Mouse (Mus musculus) limb, embryonic 12.5 days (tissue): Measurements from ENCODE around the gene Fam19a5. TPM values are rescaled to one million over a fixed set of nuclear protein-coding genes. Genes with fewer than 3 reads are reported as not detected.

Source experiments
- ATAC-seq: fragments of 200-750 bp; cut with Nextera tagmentation; 2 replicates; pipeline ENCODE4 v1.8.0; 2017; ENCODE audit warnings: low read depth, moderate TSS enrichment; ENCODE audit not compliant: insufficient number of reproducible peaks, insufficient read depth, low FRiP score, low TSS enrichment
- H3K27ac ChIP-seq: fragments of 300-500 bp; sonication (generic); 2 replicates; pipeline ENCODE4 v1.5.1; 2016; ENCODE audit warnings: mild to moderate bottlenecking, moderate library complexity
- H3K27me3 ChIP-seq: fragments of 300-500 bp; sonication (generic); 2 replicates; pipeline ENCODE4 v1.6.1; 2016; ENCODE audit warnings: mild to moderate bottlenecking, moderate library complexity
- H3K36me3 ChIP-seq: fragments of 300-500 bp; sonication (generic); 2 replicates; pipeline ENCODE4 v1.6.1; 2016; ENCODE audit warnings: mild to moderate bottlenecking, moderate library complexity
- H3K4me1 ChIP-seq: fragments of 300-500 bp; sonication (generic); replicated peaks from 2 replicates; pipeline ENCODE4 v1.6.1; 2016
- H3K4me2 ChIP-seq: fragments of 300-500 bp; sonication (generic); 2 replicates; pipeline ENCODE4 v1.6.1; 2016; ENCODE audit warnings: mild to moderate bottlenecking, moderate library complexity
- H3K4me3 ChIP-seq: fragments of 300-500 bp; sonication (generic); replicated peaks from 2 replicates; pipeline ENCODE4 v1.5.1; 2016; ENCODE audit warnings: mild to moderate bottlenecking
- H3K9ac ChIP-seq: fragments of 300-500 bp; sonication (generic); replicated peaks from 2 replicates; pipeline ENCODE4 v1.6.1; 2016; ENCODE audit warnings: mild to moderate bottlenecking, moderate library complexity
- H3K9me3 ChIP-seq: fragments of 300-500 bp; sonication (generic); 2 replicates; pipeline ENCODE4 v1.6.1; 2016; ENCODE audit warnings: mild to moderate bottlenecking, moderate library complexity
- WGBS: fragments of 180-500 bp; shearing (Covaris S2); methylation state at CpG from one replicate; pipeline ENCODE4 v1.1.7; 2016; 5-methylcytosine and 5-hydroxymethylcytosine counted together
- polyA plus RNA-seq: library from polyadenylated mRNA; unstranded; fragments of >200 nt; fragmentation: Nextera tagmentation; extraction: Ambion mirVana; gene quantifications from 2 replicates; pipeline ENCODE4 v1.2.1, GENCODE M21; 2016

Fam19a5 gene
- polyA plus RNA-seq, 1 experiment from 2014 or later = 2.6 TPM

DNA sequence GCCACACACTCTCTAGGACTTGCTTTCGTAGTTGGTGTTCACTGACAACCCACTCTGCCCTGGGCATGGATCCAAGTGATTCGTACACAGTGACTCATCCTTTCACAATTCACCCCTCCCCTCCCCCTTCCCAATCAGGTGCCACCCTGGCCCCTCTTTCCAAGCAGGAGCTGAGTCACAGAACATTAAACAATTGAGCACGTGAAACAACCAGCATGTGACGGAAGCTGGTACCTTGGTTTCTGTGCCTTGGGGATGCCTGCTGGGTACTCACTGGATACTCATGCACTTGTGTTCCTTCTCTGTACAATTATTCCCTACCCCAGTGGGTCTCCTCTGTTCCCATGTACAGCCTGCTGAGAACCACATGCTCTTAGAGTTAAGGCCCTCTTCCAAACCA lies 53.0 kb downstream of the Fam19a5 start:
- Histone ChIP-seq H3K36me3 (no peaks in the 10 kb centered on the region), H3K9me3 (no peaks in the 10 kb centered on the region), H3K4me3 (no peak overlapping the region), H3K4me2 (no peak overlapping the region), H3K9ac (no peak overlapping the region), H3K27ac (no peak overlapping the region), H3K4me1 (no peaks in the 10 kb centered on the region), H3K27me3 (no peaks in the 10 kb centered on the region)
- no peak for ATAC-seq
- WGBS = 88% methylated on average over 4 of the region's 4 CpGs

DNA sequence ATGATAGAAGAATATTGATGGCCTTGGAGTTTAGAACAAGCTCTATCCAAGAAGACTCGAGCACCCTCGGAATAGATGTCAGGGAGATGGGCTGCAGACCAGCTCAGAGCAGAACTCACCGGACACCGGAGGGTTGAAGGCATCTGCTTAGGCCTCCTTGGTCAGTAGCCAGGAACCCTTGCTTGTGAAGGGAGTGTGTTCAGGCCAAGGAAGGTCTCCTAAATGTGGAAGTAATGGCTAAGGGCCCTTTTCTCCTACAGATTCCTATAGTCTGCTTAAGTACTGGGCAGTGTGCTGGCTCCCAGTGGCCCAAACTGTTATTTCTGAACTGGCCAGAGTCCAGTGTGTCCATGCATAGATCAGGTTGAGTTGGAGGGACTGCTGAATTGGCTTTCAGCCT lies 53.7 kb downstream of the Fam19a5 start:
- Histone ChIP-seq H3K27me3 (no peaks in the 10 kb centered on the region), H3K4me2 (no peak overlapping the region), H3K4me3 (no peak overlapping the region), H3K9me3 (no peaks in the 10 kb centered on the region), H3K36me3 (no peaks in the 10 kb centered on the region), H3K27ac (no peak overlapping the region), H3K9ac (no peak overlapping the region), H3K4me1 (no peaks in the 10 kb centered on the region)
- WGBS = 90% methylated on average over 4 of the region's 4 CpGs
- ATAC-seq = no peak

DNA sequence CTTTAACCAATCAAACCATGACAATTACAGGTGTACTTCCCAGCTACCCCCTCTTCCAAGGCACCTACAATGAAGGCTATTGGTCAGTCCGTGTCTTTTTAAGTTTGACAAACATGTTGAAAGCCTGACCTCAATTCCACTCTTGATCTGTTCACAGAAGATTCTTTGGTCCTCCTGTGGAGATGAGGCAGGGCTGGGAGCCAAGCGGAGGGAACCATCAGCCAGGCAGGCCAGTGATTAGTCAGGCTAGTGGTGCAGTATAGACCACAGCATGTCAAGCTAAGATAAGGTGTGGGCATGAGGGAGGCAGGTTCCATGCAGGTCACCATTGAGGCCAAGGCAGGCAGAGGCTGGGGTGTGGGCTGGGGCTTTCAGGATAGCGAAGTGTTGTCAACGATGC lies 54.5 kb downstream of the Fam19a5 start:
- ATAC-seq = no peak
- no peak overlapping the region for H3K4me3 ChIP-seq
- H3K27ac ChIP-seq = no peak overlapping the region
- no peak overlapping the region for H3K4me2 ChIP-seq
- 89% methylated on average over 4 of the region's 4 CpGs for WGBS
- no peaks in the 10 kb centered on the region for H3K27me3 ChIP-seq
- no peak overlapping the region for H3K9ac ChIP-seq
- no peaks in the 10 kb centered on the region for H3K4me1 ChIP-seq
- no peaks in the 10 kb centered on the region for H3K9me3 ChIP-seq
- H3K36me3 ChIP-seq = no peaks in the 10 kb centered on the region

DNA sequence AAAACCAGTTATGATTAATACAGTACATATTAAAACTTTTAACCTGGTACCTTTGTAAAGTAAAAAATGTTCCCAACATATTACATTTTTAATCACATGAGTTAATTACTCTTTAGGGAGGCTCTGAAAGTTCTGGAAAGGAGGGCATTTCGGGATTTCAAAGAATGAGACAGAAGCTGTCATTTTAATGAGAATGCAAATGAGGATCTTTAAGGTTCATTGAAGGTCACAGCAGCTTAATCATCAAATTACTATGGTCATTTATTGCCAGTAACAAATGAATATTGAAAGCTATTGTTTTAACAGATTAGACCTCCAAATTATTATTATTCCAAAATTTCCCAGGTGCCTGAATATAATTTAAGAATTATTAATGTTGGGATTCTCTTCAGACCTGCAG lies 59.2 kb downstream of the Fam19a5 start:
- Histone ChIP-seq H3K4me1 (no peaks in the 10 kb centered on the region), H3K27ac (no peak overlapping the region), H3K4me3 (no peak overlapping the region), H3K4me2 (no peak overlapping the region), H3K36me3 (no peaks in the 10 kb centered on the region), H3K27me3 (no peaks in the 10 kb centered on the region), H3K9me3 (no peaks in the 10 kb centered on the region), H3K9ac (no peak overlapping the region)
- 62% methylated on average over 1 of the region's 1 CpGs for WGBS
- ATAC-seq = no peak

GRCm38 (mm10) chr15:87605504-87606280 lies 61.6 kb downstream of the Fam19a5 start:
- H3K4me3 ChIP-seq = no peak overlapping the region
- no peak overlapping the region for H3K27ac ChIP-seq
- WGBS = 65% methylated on average over 9 of the region's 9 CpGs
- ATAC-seq = no peak
- no peaks in the 10 kb centered on the region for H3K4me1 ChIP-seq
- no peaks in the 10 kb centered on the region for H3K9me3 ChIP-seq
- no peaks in the 10 kb centered on the region for H3K36me3 ChIP-seq
- H3K4me2 ChIP-seq = no peak overlapping the region
- no peaks in the 10 kb centered on the region for H3K27me3 ChIP-seq
- H3K9ac ChIP-seq = no peak overlapping the region

DNA sequence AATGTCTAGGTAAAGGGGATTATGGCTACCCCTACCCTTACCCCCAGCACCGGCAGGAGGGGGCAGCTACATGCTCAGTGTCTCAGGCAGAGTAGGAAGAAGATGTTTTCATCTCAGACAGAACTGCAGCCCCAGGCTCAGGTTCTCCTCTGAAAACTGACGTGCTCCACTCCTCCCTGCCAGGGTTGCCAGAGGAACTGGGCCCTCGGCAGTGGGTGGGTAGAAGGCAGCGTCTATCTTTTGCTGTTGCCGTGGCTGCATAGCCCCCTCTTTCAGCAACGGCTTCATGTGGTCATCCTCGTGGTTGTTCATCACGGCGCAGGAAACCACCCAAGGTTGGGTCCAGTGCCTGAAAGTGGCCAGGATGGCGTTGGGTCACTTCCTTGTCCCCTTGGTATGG lies 62.6 kb downstream of the Fam19a5 start:
- H3K9ac ChIP-seq = no peak overlapping the region
- no peak for ATAC-seq
- H3K4me3 ChIP-seq = no peak overlapping the region
- 86% methylated on average over 10 of the region's 10 CpGs for WGBS
- no peaks in the 10 kb centered on the region for H3K36me3 ChIP-seq
- H3K4me2 ChIP-seq = no peak overlapping the region
- no peaks in the 10 kb centered on the region for H3K27me3 ChIP-seq
- no peaks in the 10 kb centered on the region for H3K4me1 ChIP-seq
- no peaks in the 10 kb centered on the region for H3K9me3 ChIP-seq
- no peak overlapping the region for H3K27ac ChIP-seq

- H3K4me2 ChIP-seq = no peak overlapping the region
- no peaks in the 10 kb centered on the region for H3K9me3 ChIP-seq
- no peaks in the 10 kb centered on the region for H3K4me1 ChIP-seq
- WGBS = 79% methylated on average over 1 of the region's 1 CpGs
- no peak overlapping the region for H3K27ac ChIP-seq
- no peaks in the 10 kb centered on the region for H3K36me3 ChIP-seq
- H3K4me3 ChIP-seq = no peak overlapping the region
- no peak overlapping the region for H3K9ac ChIP-seq
- no peak for ATAC-seq
- H3K27me3 ChIP-seq = no peaks in the 10 kb centered on the region
Measured at GRCm38 (mm10) chr15:87609236-87609635, 65.1 kb downstream of the Fam19a5 start.

GRCm38 (mm10) chr15:87623966-87624609 lies 80.0 kb downstream of the Fam19a5 start:
- H3K27me3 ChIP-seq = peaks cover 60% of the 10 kb centered on the region
- H3K27ac ChIP-seq = peak overlapping the region; percentile 31; the same call in 1 of the 2 replicates
- peak overlapping the region; percentile 71 for H3K9ac ChIP-seq
- WGBS = 1% methylated on average over 70 of the region's 86 CpGs
- H3K36me3 ChIP-seq = no peaks in the 10 kb centered on the region
- H3K9me3 ChIP-seq = no peaks in the 10 kb centered on the region
- H3K4me1 ChIP-seq = peaks cover 10% of the 10 kb centered on the region
- H3K4me3 ChIP-seq = peak overlapping the region; percentile 63
- ATAC-seq = peak; percentile 74
- peak overlapping the region; percentile 96 for H3K4me2 ChIP-seq

DNA sequence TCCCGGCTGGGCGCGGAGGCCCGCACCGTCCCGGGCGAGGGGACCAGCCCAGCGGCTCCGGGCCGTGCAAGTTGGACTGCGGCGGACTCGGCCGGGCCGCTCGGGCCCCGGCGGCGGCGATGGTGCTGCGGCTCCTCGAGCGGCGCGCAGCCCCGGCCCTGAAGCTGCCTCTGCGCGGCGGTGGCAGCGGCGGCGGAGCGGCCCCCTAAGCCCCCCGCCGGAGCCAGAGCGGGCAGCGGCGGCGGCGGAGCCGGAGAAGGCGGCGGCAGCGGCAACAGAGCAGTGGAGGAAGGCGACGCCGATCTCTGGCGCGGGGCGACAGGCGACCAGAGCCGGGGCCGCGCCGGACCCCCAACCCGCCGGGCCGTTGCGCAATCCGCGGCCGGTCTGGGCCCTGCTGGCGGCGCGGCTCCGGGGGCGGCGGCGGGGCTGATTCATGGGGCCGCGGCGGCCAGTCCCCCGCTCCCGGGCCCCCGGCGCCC lies 80.6 kb downstream of the Fam19a5 start:
- Histone ChIP-seq H3K9ac (peak overlapping the region; percentile 71), H3K27ac (peak overlapping the region; percentile 31), H3K36me3 (no peaks in the 10 kb centered on the region), H3K4me1 (peaks cover 10% of the 10 kb centered on the region), H3K4me3 (peak overlapping the region; percentile 63), H3K27me3 (peaks cover 60% of the 10 kb centered on the region), H3K9me3 (no peaks in the 10 kb centered on the region), H3K4me2 (peak overlapping the region; percentile 96)
- WGBS = 1% methylated on average over 50 of the region's 76 CpGs
- ATAC-seq = no peak

DNA sequence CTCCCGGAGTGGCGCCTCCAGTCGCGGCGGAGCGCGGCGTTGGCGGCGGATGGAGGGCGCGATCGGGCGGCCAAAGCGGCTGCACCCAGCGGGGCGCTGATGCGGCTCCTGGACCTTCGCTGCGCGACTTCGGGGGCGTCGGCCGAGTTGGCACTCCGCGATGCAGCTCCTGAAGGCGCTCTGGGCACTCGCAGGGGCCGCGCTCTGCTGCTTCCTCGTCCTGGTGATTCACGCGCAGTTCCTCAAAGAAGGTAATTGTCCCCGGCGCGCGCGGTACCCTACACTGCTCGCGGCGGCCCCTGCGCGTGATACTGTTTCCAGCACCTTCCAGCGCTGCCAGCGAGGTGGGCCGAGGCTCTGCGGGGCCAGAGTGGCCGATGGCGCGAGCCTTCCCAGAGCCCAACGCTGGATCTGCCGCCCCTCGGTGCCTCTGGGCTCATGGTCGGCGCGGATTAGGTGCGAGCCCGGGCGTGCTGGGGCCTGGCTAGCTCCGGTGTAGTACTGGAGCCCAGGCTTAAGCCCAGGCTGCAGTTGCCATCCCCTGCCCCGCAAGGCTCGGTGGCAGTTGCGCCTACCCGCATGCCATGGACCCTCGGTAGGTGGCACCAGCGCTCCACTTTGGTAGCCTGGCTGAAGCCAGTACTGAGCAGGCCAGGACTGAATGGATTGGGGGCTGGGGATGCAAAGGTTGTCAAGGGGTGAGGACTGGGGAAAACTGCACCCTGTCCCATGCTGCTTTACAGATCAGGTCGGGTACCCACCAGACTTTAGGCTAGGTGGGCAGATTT lies 81.3 kb downstream of the Fam19a5 start:
- Histone ChIP-seq H3K36me3 (no peaks in the 10 kb centered on the region), H3K27ac (no peak overlapping the region), H3K4me1 (peaks cover 10% of the 10 kb centered on the region), H3K9me3 (no peaks in the 10 kb centered on the region), H3K9ac (peak overlapping the region; percentile 71), H3K4me2 (peak overlapping the region; percentile 96), H3K27me3 (peaks cover 60% of the 10 kb centered on the region), H3K4me3 (peak overlapping the region; percentile 63)
- WGBS = under 1% methylated on average over 48 of the region's 68 CpGs
- peak; percentile 84 for ATAC-seq

- Histone ChIP-seq H3K4me2 (no peak overlapping the region), H3K9me3 (no peaks in the 10 kb centered on the region), H3K27me3 (no peaks in the 10 kb centered on the region; the same call in 1 of the 2 replicates), H3K4me3 (no peak overlapping the region), H3K36me3 (no peaks in the 10 kb centered on the region), H3K9ac (no peak overlapping the region), H3K4me1 (no peaks in the 10 kb centered on the region), H3K27ac (no peak overlapping the region)
- WGBS = 90% methylated on average over 5 of the region's 5 CpGs
- no peak for ATAC-seq
Measured at GRCm38 (mm10) chr15:87635272-87635671, 91.2 kb downstream of the Fam19a5 start.
